Mouse (Mus musculus) liver, embryonic 14.5 days (tissue): ENCODE data around the gene Mtfr2.

Experiments
- CTCF ChIP-seq: IDR thresholded peaks from 2 replicates; pipeline ENCODE4 v1.5.1; 2016; ENCODE audit warnings: antibody characterized with exemption, low read depth, control low read depth
- EP300 ChIP-seq: IDR thresholded peaks from 2 replicates; pipeline ENCODE4 v1.6.1; 2016; ENCODE audit warnings: antibody characterized with exemption, low read depth

DNA sequence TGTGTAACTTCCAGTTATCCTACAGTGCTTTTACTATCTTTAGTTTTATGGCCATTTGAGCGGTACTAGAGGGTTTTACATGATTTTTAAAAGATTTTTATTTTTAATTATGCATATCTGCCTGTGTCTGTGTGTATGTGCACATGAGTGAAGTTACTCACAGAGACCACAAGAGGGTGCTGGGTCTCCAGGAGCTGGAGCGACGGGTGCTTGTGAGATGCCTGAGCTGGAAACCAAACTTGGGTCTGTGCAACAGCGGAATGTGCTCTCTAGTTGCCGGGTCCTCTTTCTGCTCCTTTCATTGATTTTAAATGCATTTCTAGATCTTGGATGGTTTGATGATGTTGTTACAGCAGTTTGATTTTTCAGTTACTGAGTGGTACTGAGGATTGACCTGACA lies 24.5 kb downstream of the Mtfr2 start:
- peak; percentile 37; the same call in 1 of the 2 replicates for TF ChIP-seq CTCF
- no peak for TF ChIP-seq EP300
